Mouse (Mus musculus): Measurements from ENCODE around the gene Txndc8. TPM values are rescaled to one million over a fixed set of nuclear protein-coding genes. Genes with fewer than 3 reads are reported as not detected.

The Txndc8 gene
- not detected in 2 replicates for polyA plus RNA-seq (2012; ENCODE audit: low replicate concordance)

DNA sequence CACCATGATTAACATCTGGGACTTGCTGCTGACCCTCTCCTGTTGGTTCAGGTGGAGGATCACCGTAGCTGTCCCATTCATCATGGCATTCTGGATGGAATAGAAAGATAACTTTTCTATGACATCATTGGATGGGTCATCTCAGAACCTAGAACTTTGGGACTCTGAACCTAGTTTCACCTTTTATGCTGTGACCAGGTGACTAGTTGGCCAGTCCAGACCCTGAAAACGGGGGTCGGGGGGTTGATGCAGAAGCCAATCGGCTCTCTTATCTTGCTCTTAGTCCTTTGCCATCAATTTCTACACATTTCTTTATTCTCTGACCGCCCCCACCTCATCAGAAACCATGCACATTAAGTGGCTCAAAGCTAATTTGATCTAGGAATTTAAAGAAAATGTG, at the start of gene Txndc8:
Gene Txndc8, minus strand, starts transcription at position 101 of the 400 bp plus-strand sequence.

DNA sequence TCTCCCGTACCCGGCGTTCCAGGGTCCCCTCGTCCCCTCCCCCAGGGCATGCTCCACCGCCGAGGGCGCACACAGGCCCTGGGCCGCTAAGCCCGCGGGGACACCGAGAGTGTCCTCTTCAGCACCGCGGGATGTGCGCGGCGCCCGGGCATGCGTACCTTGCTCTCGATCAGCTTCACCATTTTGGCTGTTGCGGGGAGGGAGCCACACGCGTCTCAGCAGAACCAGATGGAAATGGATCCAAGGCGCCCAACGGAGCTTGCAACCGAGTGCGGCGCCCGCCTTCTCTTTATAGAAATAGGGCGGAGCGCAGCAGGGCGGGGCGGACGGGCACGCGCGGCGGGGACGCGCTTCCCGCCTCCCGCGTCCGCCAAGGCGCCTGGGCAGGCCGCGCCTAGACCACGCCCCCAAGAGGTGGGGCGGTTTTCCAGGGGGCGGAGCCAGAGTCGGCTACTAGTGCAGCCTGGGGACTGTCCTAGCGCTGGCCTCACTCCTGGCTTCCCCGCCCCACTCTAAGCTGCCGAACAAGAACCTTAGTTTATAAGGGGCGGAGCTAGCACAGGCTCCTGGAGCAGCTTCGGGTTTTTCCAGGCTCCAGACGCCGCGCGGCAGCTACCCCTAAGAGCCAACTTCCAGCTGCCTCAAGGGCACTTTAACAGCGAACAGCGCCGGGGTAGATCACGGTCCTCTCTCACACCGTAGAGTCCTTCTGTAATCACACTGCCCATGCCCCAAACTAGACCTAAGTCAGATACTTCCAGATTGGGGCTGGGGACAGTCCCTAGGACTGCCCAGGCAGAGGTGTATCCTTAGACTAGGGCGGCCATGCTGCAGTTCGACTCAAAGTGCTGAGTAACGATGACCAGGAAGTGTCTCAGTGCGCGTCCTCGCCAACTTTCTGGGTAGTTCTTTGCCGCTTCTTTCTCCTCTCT, 52.6 kb downstream of the Txndc8 start, which contains the start of gene Txn1:
Gene Txn1, minus strand, starts transcription at position 383 of the 932 bp plus-strand sequence.

Other genes starting within 250 kb of the Txndc8 start
- not detected in 2 replicates for gene D630039A03Rik, start 92.8 kb downstream of the Txndc8 start, polyA plus RNA-seq (2012; ENCODE audit: low replicate concordance)
- 2.6 and 16.3 TPM in 2 replicates for gene Txn1, start 52.7 kb downstream of the Txndc8 start, polyA plus RNA-seq (2012; ENCODE audit: low replicate concordance)
- 0.09 and 0.32 TPM in 2 replicates for gene Svep1, start 197.7 kb upstream of the Txndc8 start, polyA plus RNA-seq (2012; ENCODE audit: low replicate concordance)